Mouse (Mus musculus) ES-Bruce4 (cell line): ENCODE measurements around the gene Pomc.

Experiments used
- CTCF ChIP-seq: IDR thresholded peaks from one replicate; pipeline ENCODE4 v1.8.1; 2011; ENCODE audit warnings: low read depth, low read length
- EP300 ChIP-seq: IDR thresholded peaks from 2 replicates; pipeline ENCODE4 v1.6.1; 2011; ENCODE audit warnings: low read depth, low read length; ENCODE audit not compliant: insufficient read depth
- POLR2A ChIP-seq: IDR thresholded peaks from one replicate; pipeline ENCODE4 v1.8.1; 2011; ENCODE audit warnings: low read length; ENCODE audit not compliant: insufficient read depth

GRCm38 (mm10) chr12:3918577-3918976, 36.2 kb upstream of the Pomc start:
- TF ChIP-seq CTCF (no peak), POLR2A (no peak), EP300 (no peak)
